Mouse (Mus musculus) CH12.LX (cell line): Measurements from ENCODE around the gene Gm6993. TPM values are rescaled to one million over a fixed set of nuclear protein-coding genes. Genes with fewer than 3 reads are reported as not detected.

Source experiments
- DNase-seq: peaks from one replicate; pipeline ENCODE4 v3.0.0-alpha.2; 2013; ENCODE audit errors: extremely low read depth
- H3K27ac ChIP-seq: 2 replicates; pipeline ENCODE4 v1.5.1; 2012; ENCODE audit warnings: low read depth, mild to moderate bottlenecking, control low read depth, moderate library complexity; ENCODE audit not compliant: insufficient read depth
- H3K27me3 ChIP-seq: replicated peaks from 2 replicates; pipeline ENCODE3; 2012; ENCODE audit warnings: inconsistent platforms
- H3K36me3 ChIP-seq, 2 experiments: replicated peaks in 1 of 2; 2 replicates each; pipeline versions ENCODE3 to v1.6.1; 2012; ENCODE audit warnings: inconsistent platforms in 1 of 2, low read length in 1 of 2, mild to moderate bottlenecking in 1 of 2, mixed read lengths in 1 of 2, moderate library complexity in 1 of 2; ENCODE audit not compliant: control insufficient read depth in 1 of 2, insufficient read depth in 1 of 2
- H3K4me1 ChIP-seq, 2 experiments: 2 replicates each; pipeline ENCODE4 v1.6.1; 2012; ENCODE audit warnings: inconsistent platforms in 1 of 2, moderate library complexity in 1 of 2; ENCODE audit not compliant: insufficient read depth in 2 of 2, control insufficient read depth in 1 of 2
- H3K4me2 ChIP-seq: 2 replicates; pipeline ENCODE4 v1.6.1; 2012; ENCODE audit warnings: low read depth, mild to moderate bottlenecking, control low read depth; ENCODE audit not compliant: poor library complexity, insufficient read depth, severe bottlenecking
- H3K4me3 ChIP-seq, 3 experiments: fragments of 150-350 bp in 1 of 3; sonication (generic) in 1 of 3; replicated peaks in 1 of 3; 2 replicates each; pipeline versions ENCODE3 to v1.5.1; 2011 to 2012; ENCODE audit warnings: low read depth in 2 of 3, low read length in 2 of 3, mild to moderate bottlenecking in 2 of 3, moderate library complexity in 2 of 3, control low read depth in 1 of 3, improper control_type of control experiment in 1 of 3, inconsistent platforms in 1 of 3, mixed read lengths in 1 of 3; ENCODE audit not compliant: poor library complexity in 1 of 3
- H3K79me2 ChIP-seq: replicated peaks from 2 replicates; pipeline ENCODE4 v1.6.1; 2012; ENCODE audit warnings: mild to moderate bottlenecking, moderate library complexity; ENCODE audit not compliant: control insufficient read depth, poor library complexity, insufficient read depth, severe bottlenecking; ENCODE audit errors: extremely low read depth
- H3K9ac ChIP-seq: 2 replicates; pipeline ENCODE4 v1.6.1; 2012; ENCODE audit warnings: low read depth, mild to moderate bottlenecking, control low read depth, moderate library complexity; ENCODE audit not compliant: insufficient read depth
- H3K9me3 ChIP-seq: replicated peaks from 2 replicates; pipeline ENCODE3; 2012; ENCODE audit warnings: low read length, inconsistent platforms, mixed read lengths
- CHD2 ChIP-seq: IDR thresholded peaks from 2 replicates; pipeline ENCODE4 v1.6.1; 2011; ENCODE audit warnings: low read length, improper control_type of control experiment
- E2F4 ChIP-seq: IDR thresholded peaks from 2 replicates; pipeline ENCODE4 v1.6.1; 2011; ENCODE audit warnings: low read depth, low read length, improper control_type of control experiment; ENCODE audit not compliant: insufficient replicate concordance
- EP300 ChIP-seq: IDR thresholded peaks from 2 replicates; pipeline ENCODE4 v1.6.1; 2011; ENCODE audit warnings: low read length, improper control_type of control experiment
- GABPA ChIP-seq: IDR thresholded peaks from 2 replicates; pipeline ENCODE4 v1.6.1; 2012; ENCODE audit warnings: low read depth, low read length, improper control_type of control experiment, inconsistent platforms; ENCODE audit not compliant: insufficient replicate concordance
- IRF4 ChIP-seq: IDR thresholded peaks from 2 replicates; pipeline ENCODE4 v1.6.1; 2014; ENCODE audit warnings: low read depth, mild to moderate bottlenecking, inconsistent platforms, low read length, improper control_type of control experiment
- JUN ChIP-seq: IDR thresholded peaks from 2 replicates; pipeline ENCODE4 v1.6.1; 2011; ENCODE audit warnings: low read depth, mild to moderate bottlenecking, low read length, improper control_type of control experiment, moderate library complexity; ENCODE audit not compliant: insufficient read depth
- JUND ChIP-seq: conservative IDR thresholded peaks from 2 replicates; pipeline ENCODE4 v1.6.1; 2011; ENCODE audit warnings: low read depth, low read length, improper control_type of control experiment
- MAFK ChIP-seq: IDR thresholded peaks from 2 replicates; pipeline ENCODE4 v1.6.1; 2011; ENCODE audit warnings: low read length, improper control_type of control experiment; ENCODE audit not compliant: insufficient replicate concordance
- MAZ ChIP-seq: IDR thresholded peaks from 2 replicates; pipeline ENCODE4 v1.6.1; 2012; ENCODE audit warnings: low read depth, mild to moderate bottlenecking, inconsistent platforms, low read length, improper control_type of control experiment, moderate library complexity
- MXI1 ChIP-seq: IDR thresholded peaks from 2 replicates; pipeline ENCODE4 v1.6.1; 2011; ENCODE audit warnings: mild to moderate bottlenecking, low read depth, low read length, improper control_type of control experiment
- NELFE ChIP-seq: IDR thresholded peaks from 2 replicates; pipeline ENCODE4 v1.6.1; 2011; ENCODE audit warnings: low read depth, low read length, improper control_type of control experiment
- RAD21 ChIP-seq: IDR thresholded peaks from 2 replicates; pipeline ENCODE4 v1.6.1; 2011; ENCODE audit warnings: low read depth, mild to moderate bottlenecking, low read length, improper control_type of control experiment, moderate library complexity
- SIN3A ChIP-seq: IDR thresholded peaks from 2 replicates; pipeline ENCODE4 v1.6.1; 2012; ENCODE audit warnings: low read length, improper control_type of control experiment, inconsistent platforms
- SMC3 ChIP-seq: IDR thresholded peaks from 2 replicates; pipeline ENCODE4 v1.6.1; 2011; ENCODE audit warnings: low read depth, low read length, improper control_type of control experiment
- UBTF ChIP-seq: IDR thresholded peaks from 2 replicates; pipeline ENCODE4 v1.6.1; 2012; ENCODE audit warnings: low read depth, mild to moderate bottlenecking, inconsistent platforms, low read length, improper control_type of control experiment, moderate library complexity
- USF1 ChIP-seq: IDR thresholded peaks from 2 replicates; pipeline ENCODE4 v1.6.1; 2014; ENCODE audit warnings: low read depth, mild to moderate bottlenecking, inconsistent platforms, low read length, improper control_type of control experiment
- ZKSCAN1 ChIP-seq: IDR thresholded peaks from 2 replicates; pipeline ENCODE4 v1.6.1; 2012; ENCODE audit warnings: low read depth, inconsistent platforms, low read length, improper control_type of control experiment, borderline replicate concordance
- ZMIZ1 ChIP-seq: IDR thresholded peaks from 2 replicates; pipeline ENCODE4 v1.6.1; 2012; ENCODE audit warnings: low read depth, mild to moderate bottlenecking, inconsistent platforms, low read length, improper control_type of control experiment
- dilution Hi-C: fragments of 300-500 bp; cut with MboI; formaldehyde crosslinking; loops from 2 replicates; pipeline ENCODE4 v1.14.3; 2020; ENCODE audit warnings: low sequenced_read_pairs; ENCODE audit not compliant: extremely low pct_unique_long_range_greater_than_20kb, extremely low pct_ligation_motif_present
- in situ Hi-C: fragments of 300-500 bp; cut with MboI; formaldehyde crosslinking; loops from 3 replicates; pipeline ENCODE4 v1.14.3; 2019; ENCODE audit warnings: low sequenced_read_pairs, low pct_ligation_motif_present, low pct_unique_long_range_greater_than_20kb, mixed read lengths
- polyA plus RNA-seq: library from polyadenylated mRNA; unstranded; fragments of >175 nt; gene quantifications from 2 replicates; pipeline ENCODE4 v1.2.1, GENCODE M21; 2012; ENCODE audit warnings: low read depth; ENCODE audit not compliant: insufficient read length
- total RNA-seq, 2 experiments: library from RNA; depleted of rRNA; stranded (reverse); fragments of 300-350 nt in 1 of 2; fragments of >200 nt in 1 of 2; gene quantifications; 2 replicates each; pipeline ENCODE4 v1.2.3; 2012 to 2014

The Gm6993 gene
- total and polyA plus RNA-seq, 3 experiments = not detected

GRCm38 (mm10) chr12:31232635-31233034 lies 7.9 kb upstream of the Gm6993 start:
- Histone ChIP-seq H3K27ac (no peak overlapping the region), H3K27me3 (no peaks in the 10 kb centered on the region), H3K4me1 (no peaks in the 10 kb centered on the region), H3K4me3 (no peak overlapping the region), H3K4me2 (no peak overlapping the region), H3K79me2 (no peaks in the 10 kb centered on the region), H3K9me3 (no peaks in the 10 kb centered on the region), H3K9ac (no peak overlapping the region), H3K36me3 (no peaks in the 10 kb centered on the region)
- TF ChIP-seq SIN3A = no peak
- TF ChIP-seq USF1 = no peak
- TF ChIP-seq ZKSCAN1 = no peak
- TF ChIP-seq SMC3 = no peak
- no peak for TF ChIP-seq RAD21
- no peak for TF ChIP-seq E2F4
- no peak for TF ChIP-seq EP300
- TF ChIP-seq GABPA = no peak
- no peak for TF ChIP-seq JUND
- TF ChIP-seq MAZ = no peak
- no peak for TF ChIP-seq MXI1
- TF ChIP-seq CHD2 = no peak
- DNase-seq = no peak
- in situ Hi-C loops (no loop called here), dilution Hi-C loops (no loop called here)

DNA sequence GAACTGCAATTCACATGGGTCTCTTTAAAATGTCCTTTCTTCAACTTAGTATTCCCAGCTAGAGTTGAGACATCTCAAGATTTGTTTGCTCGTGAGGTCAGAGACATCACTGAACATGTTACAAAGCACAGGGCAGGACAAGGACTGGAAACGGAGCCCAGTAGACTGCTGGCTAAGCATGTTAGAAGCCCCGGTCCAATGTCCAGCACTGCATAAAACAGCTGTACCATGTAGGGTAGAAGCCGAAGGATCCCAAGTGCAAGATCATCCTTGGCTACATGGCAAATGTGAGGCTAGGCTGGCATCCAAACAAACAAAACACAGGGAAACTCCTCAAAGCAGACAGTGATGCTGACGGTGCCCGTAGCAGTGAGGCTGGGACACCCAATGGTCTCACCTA lies 5.6 kb upstream of the Gm6993 start:
- Histone ChIP-seq H3K9ac (no peak overlapping the region), H3K36me3 (no peaks in the 10 kb centered on the region), H3K4me1 (peaks cover 3 to 12% of the 10 kb centered on the region in 2 experiments; a peak in 3 of 4 replicates), H3K27me3 (no peaks in the 10 kb centered on the region), H3K79me2 (no peaks in the 10 kb centered on the region), H3K4me3 (no peak overlapping the region), H3K27ac (no peak overlapping the region), H3K4me2 (no peak overlapping the region), H3K9me3 (no peaks in the 10 kb centered on the region)
- DNase-seq = no peak
- dilution Hi-C loops = no loop called here
- TF ChIP-seq MAFK (no peak), E2F4 (no peak), MAZ (no peak), JUN (no peak), ZMIZ1 (no peak), UBTF (no peak), IRF4 (no peak), RAD21 (no peak), NELFE (no peak)
- in situ Hi-C loops = no loop called here
